Mouse (Mus musculus): ENCODE results near the gene Atp1a3. TPM values are rescaled to one million over a fixed set of nuclear protein-coding genes. Genes with fewer than 3 reads are reported as not detected.
A peak's percentile ranks its signal among the peaks of the same experiment; 100 is the strongest.

Gene Atp1a3
- total RNA-seq, 4 experiments from 2014 or later, result 2,163 to 2,251 (median 2,216) TPM

DNA sequence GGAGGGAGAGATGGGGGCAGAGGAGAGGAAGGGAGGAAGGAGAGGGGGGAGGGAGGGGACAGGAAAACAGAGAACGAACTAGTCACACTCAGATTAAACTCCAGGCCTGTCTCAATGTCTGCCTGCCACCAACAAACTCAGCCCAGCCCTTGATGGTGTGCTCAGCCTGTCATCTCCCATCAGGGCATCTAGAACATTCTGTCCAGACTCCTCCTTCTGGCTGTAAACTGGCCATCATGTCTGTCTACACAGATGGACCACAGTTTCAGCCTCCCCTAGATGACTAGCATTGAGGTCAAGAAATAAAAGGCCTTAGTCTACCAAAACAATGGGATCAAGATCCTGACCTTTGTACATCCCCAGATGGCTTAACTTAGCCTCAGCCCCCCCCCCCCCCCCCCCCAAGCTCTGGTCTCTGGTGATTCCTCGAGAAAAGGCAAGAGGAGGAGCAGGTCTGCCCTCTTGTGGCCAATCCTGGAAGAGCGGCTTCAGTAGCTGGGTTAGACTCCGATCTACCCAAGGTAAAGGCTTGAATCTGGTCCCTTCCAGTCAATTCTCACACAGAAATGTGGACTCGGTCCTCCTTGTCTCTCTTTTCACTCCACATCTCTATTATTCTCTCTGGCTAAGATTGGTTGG, 40.7 kb downstream of the Atp1a3 start:
- DNase-seq (ENCODE audit: low spot score in 2 of 2), result peak in 1 of 2 experiments; percentile 90

DNA sequence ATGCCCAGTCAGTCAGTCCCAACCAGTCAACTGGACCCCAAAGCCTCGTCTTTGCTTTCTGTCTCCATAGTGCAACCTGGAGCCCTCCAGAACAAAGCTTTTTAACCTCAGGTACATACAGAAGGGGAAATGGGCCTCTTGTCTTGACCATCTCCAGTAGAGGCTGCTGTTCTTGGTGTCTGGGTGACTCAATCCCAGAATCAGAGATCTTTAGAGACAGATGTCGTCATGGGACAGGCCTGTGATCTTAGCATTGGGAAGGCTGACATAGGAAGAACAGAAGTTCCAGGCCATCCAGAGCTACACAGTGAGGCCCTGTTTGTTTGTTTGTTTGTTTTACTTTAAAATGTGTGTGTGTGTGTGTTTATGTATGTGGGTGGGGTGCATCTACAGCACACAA, 41.5 kb downstream of the Atp1a3 start:
- no peak for DNase-seq (ENCODE audit: low spot score in 2 of 2)

DNA sequence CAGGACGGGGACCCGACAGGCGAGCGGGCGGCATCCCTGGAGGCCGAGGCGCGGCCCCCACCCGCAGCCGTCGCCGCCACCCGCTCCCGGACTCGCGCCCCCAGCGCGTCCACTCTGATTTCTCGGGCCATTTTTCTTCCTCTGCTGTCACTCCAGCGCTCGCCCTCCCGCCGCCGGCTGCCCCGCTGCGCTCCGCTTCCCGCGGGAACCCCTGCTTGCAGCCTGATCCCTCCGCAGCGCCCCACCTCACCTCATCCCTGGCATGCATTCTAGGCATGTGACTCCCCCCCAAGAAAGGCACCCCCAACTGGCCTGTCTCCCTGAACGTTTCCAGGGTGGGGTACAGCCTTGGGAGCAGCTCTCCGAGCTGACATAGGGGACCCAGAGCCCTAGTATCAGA, 50.5 kb downstream of the Atp1a3 start:
- DNase-seq (ENCODE audit: low spot score in 2 of 2), result no peak

DNA sequence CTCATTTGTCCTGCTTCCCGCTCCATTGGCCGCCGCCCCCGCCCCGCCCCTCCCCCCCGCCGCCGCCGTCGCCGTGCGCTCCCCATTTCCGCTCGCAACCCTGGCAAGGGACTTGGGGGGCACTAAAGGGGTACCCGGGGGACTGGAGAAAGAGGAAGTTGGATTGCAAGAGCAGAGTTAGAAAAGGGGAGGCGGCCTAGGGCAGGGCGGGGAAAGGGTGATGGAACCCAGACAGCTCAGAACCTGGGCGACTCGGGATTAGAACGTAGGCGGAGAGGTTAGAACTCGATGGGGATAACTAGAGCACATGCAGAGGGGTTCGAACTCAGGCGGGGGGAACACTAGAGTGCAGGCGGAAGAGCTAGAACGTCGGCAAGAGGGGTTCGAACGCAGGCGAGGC, 51.3 kb downstream of the Atp1a3 start:
- no peak for DNase-seq (ENCODE audit: low spot score in 2 of 2)

DNA sequence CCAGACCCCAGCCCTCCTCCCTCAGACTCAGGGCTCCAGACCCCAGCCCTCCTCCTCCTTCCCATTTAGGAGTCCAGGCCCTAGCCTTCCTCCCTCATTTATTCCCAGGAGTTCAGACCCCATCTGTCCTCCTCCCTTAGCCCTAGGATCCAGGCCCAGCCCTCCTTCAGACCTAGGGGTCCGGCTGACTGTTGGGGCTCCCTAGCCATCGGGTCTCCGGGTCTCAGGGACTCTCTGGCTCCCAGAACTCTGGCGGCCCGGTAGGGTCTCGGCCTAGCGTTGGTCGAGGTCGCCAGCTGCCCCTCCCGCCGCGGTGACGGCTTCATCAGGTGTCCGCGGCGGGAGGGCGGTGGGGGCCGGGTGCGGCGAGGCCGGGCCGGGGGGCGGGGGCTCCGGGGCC, 51.8 kb downstream of the Atp1a3 start:
- DNase-seq (ENCODE audit: low spot score in 2 of 2), result no peak

DNA sequence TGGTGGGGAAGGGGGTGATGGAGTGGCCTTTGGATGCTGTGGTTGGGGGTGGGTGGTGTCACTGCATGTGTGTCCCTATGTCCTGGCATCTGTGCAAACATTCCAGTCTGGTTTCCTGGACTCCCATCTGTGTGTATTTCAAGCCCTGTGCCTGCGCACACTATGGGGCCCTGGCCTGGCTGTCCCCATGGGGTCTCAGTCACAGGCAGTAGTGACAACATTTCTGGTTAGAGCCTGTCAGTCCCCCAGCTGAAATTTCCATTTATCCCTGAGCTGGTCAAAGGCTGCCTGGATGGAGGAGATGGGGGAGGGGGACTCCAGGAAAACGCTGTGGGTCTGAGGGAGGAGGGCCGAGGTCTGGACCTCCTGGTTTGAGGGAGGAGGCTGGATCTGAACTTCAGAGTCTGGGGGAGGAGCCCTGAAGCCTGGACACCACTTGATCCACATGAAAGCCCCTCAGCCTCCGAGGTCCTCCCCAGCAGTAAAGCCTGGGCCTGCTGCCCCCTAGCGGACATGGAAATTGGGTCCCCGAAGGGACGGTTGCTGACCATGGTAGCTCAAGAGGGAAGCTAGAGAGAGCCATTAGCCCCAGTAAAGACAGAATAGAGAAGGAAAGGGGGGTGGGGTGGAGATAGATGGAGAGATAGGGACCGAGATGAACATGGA, 55.7 kb downstream of the Atp1a3 start:
- no peak for DNase-seq (ENCODE audit: low spot score in 2 of 2)

DNA sequence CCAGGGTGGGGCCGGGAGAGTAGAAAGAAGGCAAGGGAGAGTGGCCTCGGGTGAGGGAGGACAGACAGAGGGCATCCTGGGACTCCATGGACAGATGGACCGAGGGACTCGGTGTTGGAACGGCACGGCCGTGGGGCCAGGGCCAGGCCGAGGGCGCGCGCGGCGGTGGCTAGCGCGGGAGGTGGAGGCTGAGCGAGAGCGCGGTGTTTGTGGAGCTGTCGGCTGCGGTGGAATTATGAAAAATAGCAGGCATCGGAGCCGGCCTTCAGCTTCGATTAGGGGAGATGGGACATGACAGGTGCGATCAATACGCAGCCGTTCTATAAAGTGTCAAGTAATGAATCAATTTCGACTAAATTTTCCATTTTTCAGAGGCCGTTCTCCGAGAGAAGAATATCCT, 57.0 kb downstream of the Atp1a3 start:
- DNase-seq (ENCODE audit: low spot score in 2 of 2), result no peak

DNA sequence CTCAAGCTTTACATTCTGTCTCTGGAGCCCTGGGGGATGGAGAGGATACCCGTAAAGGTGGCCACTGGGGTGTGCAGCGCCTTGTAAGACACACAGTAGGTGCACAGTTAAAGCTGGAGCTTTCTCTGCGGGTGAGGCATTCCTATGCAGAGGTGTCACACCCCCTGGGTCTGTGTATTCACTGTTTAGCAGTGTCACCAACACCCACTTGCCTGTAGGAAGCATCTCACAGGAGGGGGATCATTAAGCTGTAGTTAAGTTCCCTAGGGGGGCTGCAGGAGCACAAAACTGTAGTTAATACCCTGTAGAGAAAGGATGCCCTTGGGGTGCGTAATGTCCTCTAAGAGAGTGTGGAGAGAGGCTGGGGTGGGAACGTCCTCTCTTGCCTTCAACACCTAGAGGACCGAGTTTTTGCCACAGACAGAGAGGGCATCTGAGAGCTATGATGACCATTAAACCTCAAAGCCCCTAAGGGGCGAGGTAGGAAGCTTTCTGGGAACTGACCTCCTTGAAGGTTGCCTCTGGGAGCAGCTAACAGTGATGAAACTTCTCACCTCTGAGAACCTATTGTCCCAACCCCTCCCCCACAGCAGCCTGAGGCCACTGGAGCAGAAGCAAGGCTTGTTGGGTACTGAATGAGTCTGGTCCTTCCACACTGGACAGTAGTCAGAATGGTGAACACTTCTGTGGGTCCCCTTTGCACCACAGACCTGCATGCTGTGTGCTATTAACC, 58.3 kb downstream of the Atp1a3 start:
- DNase-seq (ENCODE audit: low spot score in 2 of 2), result no peak

DNA sequence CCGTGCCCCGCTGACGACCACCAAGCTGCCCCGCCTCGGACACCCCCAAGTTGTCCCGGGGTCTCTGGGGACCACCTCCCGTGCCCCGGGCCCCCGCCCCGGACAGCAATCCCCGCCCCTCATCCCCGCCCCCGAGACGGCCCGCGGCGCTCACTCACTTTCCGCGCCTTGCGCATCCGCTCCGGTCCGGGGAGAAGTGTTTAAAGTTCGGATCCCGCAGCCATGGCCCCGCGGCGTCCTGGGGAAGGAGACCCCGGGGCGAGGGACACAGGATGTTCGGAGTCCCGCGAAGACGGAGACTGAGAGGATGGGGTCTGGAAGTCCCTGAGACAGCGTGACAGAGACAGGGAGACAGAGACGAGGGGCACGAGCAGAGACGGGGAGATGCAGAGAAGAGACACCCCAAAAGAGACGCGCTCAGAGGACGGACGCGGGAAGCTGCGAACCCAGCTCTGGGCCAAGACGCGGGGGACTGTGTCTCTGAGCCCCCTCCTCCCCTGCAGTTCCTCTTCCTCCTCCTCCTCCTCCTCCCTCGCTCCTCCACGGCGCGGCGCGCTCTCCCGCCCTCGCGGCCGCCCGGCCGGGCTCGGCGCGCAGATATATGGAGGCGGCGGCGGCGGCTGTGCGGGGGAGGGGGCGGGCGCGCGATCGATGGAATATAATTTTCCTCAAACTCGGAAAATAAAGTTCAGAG, 61.4 kb downstream of the Atp1a3 start, which contains the start of gene Gm4881:
TSS of gene Gm4881 (minus strand) at position 238 of the 694 bp plus-strand sequence.
- no peak for DNase-seq (ENCODE audit: low spot score in 2 of 2)

DNA sequence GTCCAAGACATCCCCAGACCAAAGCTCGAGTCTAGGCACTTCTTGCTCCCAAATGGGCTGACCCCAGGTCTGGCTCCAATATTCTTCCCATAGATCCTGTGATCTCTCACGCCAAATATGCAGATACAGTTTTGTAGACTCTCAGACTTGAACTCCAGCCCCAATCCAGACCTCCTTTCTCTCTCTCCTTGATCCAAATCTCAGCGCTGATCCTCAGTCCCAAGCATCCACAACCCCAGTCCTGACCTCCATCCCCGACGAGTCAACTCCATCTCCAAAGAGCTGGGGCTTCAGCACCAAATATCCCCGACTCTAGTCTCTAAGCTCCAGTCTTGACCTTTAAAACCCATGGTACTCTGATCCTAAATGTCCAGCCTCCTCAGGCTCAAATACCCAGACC, 62.1 kb downstream of the Atp1a3 start:
- DNase-seq (ENCODE audit: low spot score in 2 of 2), result no peak

DNA sequence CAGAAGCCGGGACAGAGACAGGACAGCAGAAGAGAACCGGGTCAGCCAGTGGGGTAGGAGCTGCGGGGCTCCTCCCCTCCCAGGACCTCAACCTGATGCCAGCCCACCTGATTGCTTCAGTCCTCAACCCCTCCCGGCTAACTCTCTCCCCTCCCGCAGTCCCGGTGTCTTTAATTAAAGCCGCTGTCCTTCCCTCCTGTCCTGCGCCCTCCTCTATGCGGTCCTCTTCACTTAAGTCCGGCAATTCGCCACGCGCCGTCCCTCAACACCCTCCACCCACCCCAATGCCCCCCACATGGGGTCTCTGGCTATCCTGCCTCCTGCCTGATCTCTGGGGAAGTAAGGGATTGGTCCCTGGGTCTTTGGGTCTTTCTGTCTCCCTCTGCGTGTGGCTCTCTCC, 74.1 kb downstream of the Atp1a3 start:
- no peak for DNase-seq (ENCODE audit: low spot score in 2 of 2)

DNA sequence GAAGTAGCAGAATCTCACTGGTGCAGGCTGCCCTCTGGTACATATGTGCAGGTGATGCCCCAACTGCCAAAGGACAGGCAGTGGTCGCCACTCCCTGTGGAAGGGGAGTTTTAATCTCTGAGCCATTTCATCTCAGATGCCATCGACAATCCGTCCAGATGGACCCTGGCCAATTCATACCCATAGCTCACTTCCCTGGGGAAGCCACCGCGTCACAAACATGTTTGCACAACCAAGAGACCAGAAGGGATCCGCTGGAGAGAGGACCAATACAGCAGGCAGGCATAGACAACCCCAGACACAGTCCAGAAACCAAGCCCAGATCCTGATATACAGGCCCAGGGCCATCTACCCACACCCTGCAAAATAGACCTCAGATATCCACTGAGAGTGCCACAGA, 75.3 kb downstream of the Atp1a3 start:
- DNase-seq (ENCODE audit: low spot score in 2 of 2), result no peak

Small RNA genes within 50 kb of the gene (microRNA-seq; reads per million reads assigned to microRNA genes)
- gene Mir7046 (8.6 to 13.1 reads per million in 2 experiments), gene Mir7047 (54.9 to 82.1 reads per million in 2 experiments)

Other genes with a start within 250 kb of the Atp1a3 start
- under 1 TPM in 1 of 4 experiments, not detected in 3; 0.10 TPM for gene Cd177, start 245.6 kb downstream of the Atp1a3 start, total RNA-seq (2022)
- gene Ceacam10, start 228.8 kb downstream of the Atp1a3 start, total RNA-seq (2022), result not detected
- not detected for gene Gm9844, start 143.7 kb downstream of the Atp1a3 start, total RNA-seq (2022)
- gene Lypd4, start 136.0 kb downstream of the Atp1a3 start, total RNA-seq (2022), result not detected
- not detected for gene Dmrtc2, start 135.9 kb downstream of the Atp1a3 start, total RNA-seq (2022)
- gene Rps19, start 121.6 kb downstream of the Atp1a3 start, total RNA-seq (2022), result 100 to 1,000 TPM; 518 to 648 (median 579) TPM
- gene Cd79a, start 108.6 kb downstream of the Atp1a3 start, total RNA-seq (2022), result under 1 TPM in 2 of 4 experiments, not detected in 2; 0.30 to 0.58 TPM
- 100 to 1,000 TPM in 1 of 4 experiments, 10 to 100 TPM in 3; 94.8 to 111 (median 99.3) TPM for gene Arhgef1, start 103.0 kb downstream of the Atp1a3 start, total RNA-seq (2022)
- gene Gm4881, start 61.5 kb downstream of the Atp1a3 start, total RNA-seq (2022), result not detected
- gene Rabac1, start 33.2 kb downstream of the Atp1a3 start, total RNA-seq (2022), result 100 to 1,000 TPM; 293 to 308 (median 300) TPM
- gene Grik5, start 66.4 kb upstream of the Atp1a3 start, total RNA-seq (2022), result 100 to 1,000 TPM; 206 to 235 (median 220) TPM
- gene Zfp574, start 66.6 kb upstream of the Atp1a3 start, total RNA-seq (2022), result 10 to 100 TPM; 28.0 to 31.0 (median 29.6) TPM
- 10 to 100 TPM in 3 of 4 experiments, 1 to 10 TPM in 1; 8.9 to 14.3 (median 11.7) TPM for gene Pou2f2, start 173.8 kb upstream of the Atp1a3 start, total RNA-seq (2022)
- gene Dedd2, start 214.7 kb upstream of the Atp1a3 start, total RNA-seq (2022), result 10 to 100 TPM; 22.0 to 28.9 (median 26.5) TPM
- 10 to 100 TPM; 11.2 to 12.5 (median 11.7) TPM for gene Zfp526, start 215.5 kb upstream of the Atp1a3 start, total RNA-seq (2022)
- gene Gsk3a, start 231.9 kb upstream of the Atp1a3 start, total RNA-seq (2022), result 100 to 1,000 TPM; 198 to 216 (median 204) TPM
- gene Erf, start 244.8 kb upstream of the Atp1a3 start, total RNA-seq (2022), result 10 to 100 TPM; 39.0 to 61.0 (median 49.4) TPM